Mouse (Mus musculus) kidney, adult 2 months (tissue): Measurements from ENCODE around the gene Zg16.

Source experiments
- CTCF ChIP-seq: fragments of 200-500 bp; conservative IDR thresholded peaks from 2 replicates; pipeline ENCODE4 v1.5.1; 2011; ENCODE audit warnings: low read depth, mild to moderate bottlenecking, control low read depth, low read length, moderate library complexity, mixed read lengths; ENCODE audit not compliant: insufficient read depth, insufficient read length
- POLR2A ChIP-seq: fragments of 200-500 bp; IDR thresholded peaks from one replicate; pipeline ENCODE4 v1.6.1; 2011; ENCODE audit warnings: low read depth, low read length, control low read depth

GRCm38 (mm10) chr7:127019306-127019960, 67.7 kb downstream of the Zg16 start:
- TF ChIP-seq CTCF (no peak), POLR2A (no peak)
